Mouse (Mus musculus) MEL (cell line): ENCODE results near the gene Ube2u. TPM values are rescaled to one million over a fixed set of nuclear protein-coding genes. Genes with fewer than 3 reads are reported as not detected.
A peak's percentile ranks its signal among the peaks of the same experiment; 100 is the strongest.

ENCODE experiments used
- DNase-seq: peaks from one replicate; pipeline ENCODE4 v3.0.0; 2011; ENCODE audit warnings: low read depth, low spot score
- H3K27ac ChIP-seq: 2 replicates; pipeline ENCODE4 v1.5.1; 2012; ENCODE audit warnings: low read depth, mild to moderate bottlenecking, control low read depth, low read length, moderate library complexity; ENCODE audit not compliant: control insufficient read depth
- H3K27me3 ChIP-seq, 2 experiments: fragments of 150-350 bp in 1 of 2; sonication (generic) in 1 of 2; 2 replicates each; pipeline ENCODE4 v1.6.1; 2012; ENCODE audit warnings: low read length in 2 of 2, mild to moderate bottlenecking in 2 of 2, improper control_type of control experiment in 1 of 2, moderate library complexity in 1 of 2; ENCODE audit not compliant: insufficient read depth in 2 of 2, control insufficient read depth in 1 of 2
- H3K36me3 ChIP-seq, 2 experiments: 2 replicates each; pipeline ENCODE4 v1.6.1; 2012 to 2014; ENCODE audit warnings: low read length in 2 of 2, improper control_type of control experiment in 1 of 2, inconsistent platforms in 1 of 2, mild to moderate bottlenecking in 1 of 2; ENCODE audit not compliant: insufficient read depth in 2 of 2, control insufficient read depth in 1 of 2
- H3K4me1 ChIP-seq, 2 experiments: fragments of 150-350 bp in 1 of 2; sonication (generic) in 1 of 2; 2 replicates each; pipeline ENCODE4 v1.6.1; 2012; ENCODE audit warnings: low read length in 2 of 2, improper control_type of control experiment in 1 of 2, mild to moderate bottlenecking in 1 of 2; ENCODE audit not compliant: insufficient read depth in 2 of 2, control insufficient read depth in 1 of 2
- H3K4me3 ChIP-seq, 2 experiments: fragments of 150-350 bp in 1 of 2; sonication (generic) in 1 of 2; 2 replicates each; pipeline ENCODE4 v1.5.1; 2012; ENCODE audit warnings: low read depth in 2 of 2, low read length in 2 of 2, mild to moderate bottlenecking in 2 of 2, moderate library complexity in 2 of 2, control low read depth in 1 of 2, improper control_type of control experiment in 1 of 2; ENCODE audit not compliant: control insufficient read depth in 1 of 2, insufficient read depth in 1 of 2
- H3K79me2 ChIP-seq: 2 replicates; pipeline ENCODE4 v1.6.1; 2012; ENCODE audit warnings: mild to moderate bottlenecking, low read length, moderate library complexity; ENCODE audit not compliant: control insufficient read depth, poor library complexity, insufficient read depth
- H3K9ac ChIP-seq: 2 replicates; pipeline ENCODE4 v1.6.1; 2012; ENCODE audit warnings: low read depth, mild to moderate bottlenecking, control low read depth, low read length, moderate library complexity; ENCODE audit not compliant: control insufficient read depth, poor library complexity, severe bottlenecking
- H3K9me3 ChIP-seq: fragments of 150-350 bp; sonication (generic); replicated peaks from 2 replicates; pipeline ENCODE4 v1.6.1; 2012; ENCODE audit warnings: mild to moderate bottlenecking, low read length, improper control_type of control experiment, moderate library complexity; ENCODE audit not compliant: insufficient read depth
- BHLHE40 ChIP-seq: IDR thresholded peaks from 2 replicates; pipeline ENCODE4 v1.6.1; 2012; ENCODE audit warnings: low read depth, mild to moderate bottlenecking, inconsistent platforms, low read length, improper control_type of control experiment, borderline replicate concordance
- CHD2 ChIP-seq: IDR thresholded peaks from 2 replicates; pipeline ENCODE4 v1.6.1; 2011; ENCODE audit warnings: low read length, improper control_type of control experiment
- CTCF ChIP-seq, 3 experiments: IDR thresholded peaks in 2 of 3; conservative IDR thresholded peaks in 1 of 3; 2 replicates each; pipeline ENCODE4 v1.5.1; 2011 to 2012; ENCODE audit warnings: low read length in 3 of 3, low read depth in 2 of 3, mild to moderate bottlenecking in 2 of 3, improper control_type of control experiment in 1 of 3, inconsistent platforms in 1 of 3, mixed read lengths in 1 of 3, moderate library complexity in 1 of 3; ENCODE audit not compliant: control insufficient read depth in 1 of 3, insufficient read depth in 1 of 3, poor library complexity in 1 of 3, severe bottlenecking in 1 of 3
- ELF1 ChIP-seq: IDR thresholded peaks from 2 replicates; pipeline ENCODE4 v1.6.1; 2014; ENCODE audit warnings: low read depth, mild to moderate bottlenecking, inconsistent platforms, low read length, improper control_type of control experiment, moderate library complexity
- EP300 ChIP-seq, 2 experiments: IDR thresholded peaks; 2 replicates each; pipeline ENCODE4 v1.6.1; 2011; ENCODE audit warnings: improper control_type of control experiment in 2 of 2, low read length in 2 of 2, low read depth in 1 of 2, mild to moderate bottlenecking in 1 of 2
- GATA1 ChIP-seq: IDR thresholded peaks from 2 replicates; pipeline ENCODE4 v1.6.1; 2011; ENCODE audit warnings: low read depth, low read length, improper control_type of control experiment
- JUND ChIP-seq: IDR thresholded peaks from 2 replicates; pipeline ENCODE4 v1.6.1; 2011; ENCODE audit warnings: low read depth, mild to moderate bottlenecking, improper control_type of control experiment, low read length
- MAFK ChIP-seq: IDR thresholded peaks from 2 replicates; pipeline ENCODE4 v1.6.1; 2011; ENCODE audit warnings: low read depth, mild to moderate bottlenecking, low read length, improper control_type of control experiment, borderline replicate concordance
- MYB ChIP-seq: IDR thresholded peaks from 2 replicates; pipeline ENCODE4 v1.6.1; 2011; ENCODE audit warnings: mild to moderate bottlenecking, low read depth, low read length, improper control_type of control experiment
- MYC ChIP-seq: IDR thresholded peaks from 2 replicates; pipeline ENCODE4 v1.6.1; 2011; ENCODE audit warnings: low read depth, mild to moderate bottlenecking, low read length, improper control_type of control experiment, moderate library complexity
- NELFE ChIP-seq: IDR thresholded peaks from 2 replicates; pipeline ENCODE4 v1.6.1; 2011; ENCODE audit warnings: low read depth, low read length, improper control_type of control experiment
- POLR2A ChIP-seq, 2 experiments: IDR thresholded peaks; 2 replicates each; pipeline ENCODE4 v1.6.1; 2011 to 2012; ENCODE audit warnings: low read length in 2 of 2, mild to moderate bottlenecking in 2 of 2, control low read depth in 1 of 2, improper control_type of control experiment in 1 of 2, low read depth in 1 of 2, moderate library complexity in 1 of 2; ENCODE audit not compliant: control insufficient read depth in 1 of 2, insufficient read depth in 1 of 2, poor library complexity in 1 of 2
- POLR2AphosphoS2 ChIP-seq: IDR thresholded peaks from 2 replicates; pipeline ENCODE4 v1.6.1; 2011; ENCODE audit warnings: low read length, improper control_type of control experiment
- POLR2AphosphoS5 ChIP-seq: IDR thresholded peaks from 2 replicates; pipeline ENCODE4 v1.6.1; 2012; ENCODE audit warnings: low read depth, borderline replicate concordance, mild to moderate bottlenecking, inconsistent platforms, low read length, moderate library complexity, mixed read lengths
- RAD21 ChIP-seq: IDR thresholded peaks from 2 replicates; pipeline ENCODE4 v1.6.1; 2011; ENCODE audit warnings: mild to moderate bottlenecking, low read depth, low read length, improper control_type of control experiment
- RCOR1 ChIP-seq: IDR thresholded peaks from 2 replicates; pipeline ENCODE4 v1.6.1; 2012; ENCODE audit warnings: low read depth, mild to moderate bottlenecking, inconsistent platforms, low read length, improper control_type of control experiment
- SMC3 ChIP-seq: IDR thresholded peaks from 2 replicates; pipeline ENCODE4 v1.6.1; 2011; ENCODE audit warnings: low read depth, low read length, improper control_type of control experiment
- TCF12 ChIP-seq: IDR thresholded peaks from 2 replicates; pipeline ENCODE4 v1.6.1; 2014; ENCODE audit warnings: low read depth, mild to moderate bottlenecking, inconsistent platforms, low read length, improper control_type of control experiment, moderate library complexity
- UBTF ChIP-seq: IDR thresholded peaks from 2 replicates; pipeline ENCODE4 v1.6.1; 2012; ENCODE audit warnings: low read depth, mild to moderate bottlenecking, inconsistent platforms, low read length, improper control_type of control experiment, moderate library complexity, borderline replicate concordance; ENCODE audit not compliant: insufficient read depth
- USF1 ChIP-seq: IDR thresholded peaks from 2 replicates; pipeline ENCODE4 v1.6.1; 2014; ENCODE audit warnings: low read depth, mild to moderate bottlenecking, inconsistent platforms, low read length, improper control_type of control experiment, moderate library complexity
- ZC3H11A ChIP-seq: IDR thresholded peaks from 2 replicates; pipeline ENCODE4 v1.6.1; 2012; ENCODE audit warnings: low read depth, mild to moderate bottlenecking, inconsistent platforms, low read length, improper control_type of control experiment
- polyA plus RNA-seq, 2 experiments: library from polyadenylated mRNA; stranded (reverse) in 1 of 2; unstranded in 1 of 2; fragments of >175 nt in 1 of 2; fragments of >200 nt in 1 of 2; gene quantifications; 2 replicates each; pipeline versions ENCODE4 v1.2.1 to v1.2.4; 2012; ENCODE audit warnings: low replicate concordance in 2 of 2, low read depth in 1 of 2; ENCODE audit not compliant: insufficient read length in 2 of 2, insufficient read depth in 1 of 2, missing spikeins in 1 of 2
- total RNA-seq: library from RNA; depleted of rRNA; stranded (reverse); fragments of 300-350 nt; gene quantifications from 2 replicates; pipeline ENCODE4 v1.2.3, GENCODE M21; 2012

The Ube2u gene
- total and polyA plus RNA-seq, 3 experiments: not detected

DNA sequence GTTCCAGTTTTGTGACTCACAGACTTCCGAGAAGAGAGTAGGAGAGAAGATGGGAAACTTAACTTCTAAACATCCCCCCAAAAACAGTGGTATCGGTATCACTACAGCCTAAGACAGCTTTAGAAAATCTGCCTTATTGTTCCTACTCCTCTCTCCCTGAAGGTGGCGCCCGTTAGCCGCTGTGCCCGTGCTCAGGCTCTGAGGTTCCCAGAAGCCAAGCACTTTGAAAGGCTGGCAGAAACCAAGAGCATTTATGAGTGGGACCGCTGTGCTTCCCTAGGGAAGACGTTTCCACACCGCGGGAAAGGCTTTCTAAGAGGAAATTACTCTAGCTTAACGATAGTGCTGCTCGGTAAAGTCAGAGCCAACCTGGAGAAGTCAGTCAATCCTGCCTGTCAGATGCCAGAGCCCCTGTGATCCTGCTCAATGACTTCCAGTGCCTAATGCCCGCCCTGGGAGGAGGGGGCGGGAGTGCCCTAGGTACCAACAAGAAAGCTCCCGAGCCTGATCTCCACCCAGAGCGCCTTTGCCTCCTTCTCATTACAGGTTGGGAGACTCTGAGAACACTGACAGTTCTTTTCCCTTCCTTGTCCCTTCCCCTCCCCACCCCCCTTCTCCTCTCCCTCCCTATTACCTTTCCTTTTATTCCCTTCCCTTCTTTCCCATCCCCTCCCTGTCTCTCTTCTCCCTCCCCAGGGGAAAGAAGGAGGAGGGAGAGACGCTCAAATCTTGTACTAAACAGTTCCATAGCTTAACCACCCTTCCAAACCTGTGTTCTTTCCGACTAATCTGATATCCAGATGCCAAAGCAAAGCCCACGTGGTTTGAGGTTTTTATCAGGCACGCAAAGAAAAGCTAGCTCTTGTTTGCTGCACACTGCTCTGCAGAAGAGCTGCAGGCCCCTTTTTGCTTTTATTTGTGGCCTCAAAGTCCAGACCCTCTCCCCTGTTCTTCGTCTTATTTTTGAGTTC, 109.9 kb downstream of the Ube2u start:
- no peak for DNase-seq
- H3K4me1 ChIP-seq: no peaks in the 10 kb centered on the region
- H3K27ac ChIP-seq: no peak overlapping the region
- H3K4me3 ChIP-seq: no peak overlapping the region
- no peaks in the 10 kb centered on the region for H3K9me3 ChIP-seq
- no peak overlapping the region for H3K9ac ChIP-seq
- H3K79me2 ChIP-seq: no peaks in the 10 kb centered on the region
- H3K27me3 ChIP-seq: no peaks in the 10 kb centered on the region
- TF ChIP-seq EP300 (IDR thresholded peaks at IDR 0.05; ENCODE audit: low read depth in 1 of 2, low read length in 2 of 2) (no peak), CTCF (IDR thresholded peaks at IDR 0.05 in 2 of 3, conservative IDR thresholded peaks at IDR 0.05 in 1 of 3; ENCODE audit: control insufficient read depth in 1 of 3, insufficient read depth in 1 of 3, low read depth in 2 of 3, low read length in 3 of 3, poor library complexity in 1 of 3, severe bottlenecking in 1 of 3) (peak in 2 of 3 experiments; percentile 10 to 18; a peak in 2 of 6 replicates), CHD2 (no peak), RAD21 (peak; percentile 6)
- H3K36me3 ChIP-seq: no peaks in the 10 kb centered on the region

DNA sequence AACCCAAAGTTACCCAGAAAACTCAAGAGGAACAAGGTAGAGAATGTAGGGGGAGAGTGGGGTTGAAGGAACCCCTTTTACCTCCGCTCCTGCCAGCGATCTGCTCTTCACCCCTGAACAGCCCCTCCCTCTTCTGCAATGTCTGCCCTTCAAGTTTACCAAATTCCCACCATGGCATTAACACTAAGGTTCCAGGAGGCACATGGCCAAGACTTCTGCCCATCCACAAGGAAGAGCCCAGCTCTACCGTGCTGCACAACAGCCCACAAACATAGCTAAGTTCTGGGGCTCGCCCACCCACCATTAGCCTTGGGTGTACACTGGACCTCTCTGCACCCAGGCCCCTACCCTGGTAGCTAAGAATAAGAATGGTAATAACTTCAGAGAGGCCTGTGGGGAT, 117.1 kb downstream of the Ube2u start:
- TF ChIP-seq CHD2 (no peak), BHLHE40 (no peak), MYC (no peak), ZC3H11A (no peak), POLR2AphosphoS5 (no peak), RAD21 (no peak), SMC3 (no peak)
- DNase-seq: no peak
- Histone ChIP-seq H3K9ac (no peak overlapping the region), H3K27me3 (no peaks in the 10 kb centered on the region), H3K36me3 (no peaks in the 10 kb centered on the region), H3K79me2 (no peaks in the 10 kb centered on the region), H3K4me3 (no peak overlapping the region), H3K9me3 (no peaks in the 10 kb centered on the region), H3K27ac (no peak overlapping the region), H3K4me1 (no peaks in the 10 kb centered on the region)

DNA sequence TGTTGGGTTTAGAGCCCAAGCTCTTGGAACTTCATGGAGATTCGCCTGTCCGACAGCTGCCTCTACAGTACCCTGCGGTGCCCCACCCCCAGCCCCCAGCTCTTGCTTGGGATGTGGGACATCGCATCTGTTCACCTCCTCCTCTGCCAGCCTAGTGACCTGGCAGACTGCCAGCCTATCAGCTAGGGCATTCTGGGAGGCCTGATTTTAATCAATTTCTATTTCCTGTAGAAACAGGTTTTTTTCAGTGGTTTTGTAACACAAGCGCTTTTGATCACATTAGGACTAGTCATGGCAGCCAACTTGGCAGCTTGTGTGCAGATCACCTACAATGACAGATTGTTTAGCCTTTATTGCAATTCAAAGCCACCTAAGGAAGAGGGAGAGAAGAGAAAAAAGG, 118.0 kb downstream of the Ube2u start:
- H3K4me1 ChIP-seq: no peaks in the 10 kb centered on the region
- H3K27ac ChIP-seq: no peak overlapping the region
- H3K79me2 ChIP-seq: no peaks in the 10 kb centered on the region
- H3K36me3 ChIP-seq: no peaks in the 10 kb centered on the region
- H3K27me3 ChIP-seq: no peaks in the 10 kb centered on the region
- no peak for DNase-seq
- no peak overlapping the region for H3K9ac ChIP-seq
- H3K4me3 ChIP-seq: no peak overlapping the region
- no peak for TF ChIP-seq MYB
- no peak for TF ChIP-seq CHD2
- TF ChIP-seq NELFE: no peak
- TF ChIP-seq RCOR1: no peak
- TF ChIP-seq MAFK: no peak
- no peak for TF ChIP-seq GATA1
- TF ChIP-seq RAD21: no peak
- TF ChIP-seq ELF1: no peak
- TF ChIP-seq POLR2AphosphoS2: no peak
- TF ChIP-seq BHLHE40: no peak
- TF ChIP-seq POLR2A (IDR thresholded peaks at IDR 0.05; ENCODE audit: control insufficient read depth in 1 of 2, insufficient read depth in 1 of 2, low read depth in 1 of 2, low read length in 2 of 2, poor library complexity in 1 of 2): no peak
- TF ChIP-seq SMC3: no peak
- no peak for TF ChIP-seq UBTF
- no peak for TF ChIP-seq TCF12
- TF ChIP-seq MYC: no peak
- no peak for TF ChIP-seq JUND
- no peak for TF ChIP-seq USF1
- no peak for TF ChIP-seq EP300 (IDR thresholded peaks at IDR 0.05; ENCODE audit: low read depth in 1 of 2, low read length in 2 of 2)
- TF ChIP-seq, all 39 proteins: peak for 0
- no peaks in the 10 kb centered on the region for H3K9me3 ChIP-seq
